Mouse (Mus musculus) thymus, postnatal 0 days (tissue): ENCODE measurements at regions not wholly inside any gene's neighbourhood (a gene's known extent, or its start where the extent isn't known, plus 50 kb on each side); places are given as distances from the start of the nearest gene placed in this dataset.

Experiments
- DNase-seq: peaks from one replicate; pipeline ENCODE4 v3.0.0-alpha.2; 2015; ENCODE audit warnings: low spot score

GRCm38 (mm10) chr7:111420698-111421097 is 337.9 kb upstream of the Eif4g2 start:
- DNase-seq, result no peak

- DNase-seq, result no peak
Measured at GRCm38 (mm10) chr7:111417735-111418134, 334.9 kb upstream of the Eif4g2 start.

GRCm38 (mm10) chr7:111416061-111416460 is 333.2 kb upstream of the Eif4g2 start:
- DNase-seq, result no peak

- no peak for DNase-seq
Measured at GRCm38 (mm10) chr7:111413745-111414144, 330.9 kb upstream of the Eif4g2 start.

- no peak for DNase-seq
Measured at GRCm38 (mm10) chr7:111412957-111413356, 330.1 kb upstream of the Eif4g2 start.

- DNase-seq, result no peak
Measured at GRCm38 (mm10) chr7:111411386-111411960, 328.6 kb upstream of the Eif4g2 start.

GRCm38 (mm10) chr7:111395972-111396371 is 313.1 kb upstream of the Eif4g2 start:
- no peak for DNase-seq

GRCm38 (mm10) chr7:111395111-111395510 is 312.3 kb upstream of the Eif4g2 start:
- no peak for DNase-seq

GRCm38 (mm10) chr7:111393846-111394245 is 311.0 kb upstream of the Eif4g2 start:
- DNase-seq, result no peak

GRCm38 (mm10) chr7:111389690-111390089 is 306.9 kb upstream of the Eif4g2 start:
- no peak for DNase-seq

- no peak for DNase-seq
Measured at GRCm38 (mm10) chr7:111374534-111374933, 291.7 kb upstream of the Eif4g2 start.

GRCm38 (mm10) chr7:111373380-111374173 is 290.7 kb upstream of the Eif4g2 start:
- DNase-seq, result no peak

GRCm38 (mm10) chr7:111370421-111370887 is 287.6 kb upstream of the Eif4g2 start:
- no peak for DNase-seq

- no peak for DNase-seq
Measured at GRCm38 (mm10) chr7:111368296-111369004, 285.6 kb upstream of the Eif4g2 start.

- DNase-seq, result no peak
Measured at GRCm38 (mm10) chr7:111366951-111367653, 284.3 kb upstream of the Eif4g2 start.

- no peak for DNase-seq
Measured at GRCm38 (mm10) chr7:111365384-111365783, 282.6 kb upstream of the Eif4g2 start.

GRCm38 (mm10) chr7:111363206-111363605 is 280.4 kb upstream of the Eif4g2 start:
- no peak for DNase-seq

GRCm38 (mm10) chr7:111362646-111363045 is 279.8 kb upstream of the Eif4g2 start:
- no peak for DNase-seq

- DNase-seq, result no peak
Measured at GRCm38 (mm10) chr7:111355088-111355656, 272.3 kb upstream of the Eif4g2 start.

GRCm38 (mm10) chr7:111354066-111354465 is 271.2 kb upstream of the Eif4g2 start:
- no peak for DNase-seq

GRCm38 (mm10) chr7:111352176-111352575 is 269.3 kb upstream of the Eif4g2 start:
- DNase-seq, result no peak
